Mouse (Mus musculus) spleen, adult 2 months (tissue): Measurements from ENCODE around the gene Cabp2.

Experiments used
- CTCF ChIP-seq: fragments of 200-500 bp; IDR thresholded peaks from 2 replicates; pipeline ENCODE4 v1.5.1; 2011; ENCODE audit warnings: mild to moderate bottlenecking, inconsistent platforms; ENCODE audit not compliant: insufficient read depth, insufficient read length, insufficient replicate concordance; ENCODE audit errors: extremely low read depth
- POLR2A ChIP-seq: fragments of 200-500 bp; IDR thresholded peaks from 2 replicates; pipeline ENCODE4 v1.6.1; 2011; ENCODE audit warnings: low read depth, low read length, inconsistent platforms

- TF ChIP-seq CTCF = no peak
- TF ChIP-seq POLR2A = no peak
These were observed 24.7 kb upstream of the Cabp2 start for GRCm38 (mm10) chr19:4056727-4057126.
